Mouse (Mus musculus): Measurements from ENCODE around the gene Adamts14. TPM values are rescaled to one million over a fixed set of nuclear protein-coding genes. Genes with fewer than 3 reads are reported as not detected.

The Adamts14 gene
- polyA plus RNA-seq, 1 experiment from 2014 or later: 0.28 TPM

DNA sequence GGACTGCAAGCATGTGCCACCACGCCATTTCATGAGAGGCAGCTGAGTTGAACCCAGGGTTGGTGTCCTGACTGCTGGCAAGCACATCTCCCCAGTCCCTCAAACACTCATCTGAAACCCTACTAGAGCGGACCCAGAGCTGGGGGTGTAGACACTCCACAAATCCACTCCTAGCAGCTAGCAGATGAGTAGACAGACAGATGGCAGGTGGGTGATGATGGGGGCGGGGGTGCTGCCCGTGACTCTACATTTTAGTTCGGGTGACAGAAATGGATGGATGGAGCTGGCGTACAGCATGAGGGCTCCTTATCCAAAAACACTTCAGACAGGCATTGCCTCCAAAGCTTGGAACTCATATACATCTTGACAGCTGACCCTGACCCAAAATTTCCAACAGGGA, 26.9 kb downstream of the Adamts14 start:
- Histone ChIP-seq H3K4me1 (replicated peaks) (0 out of 2 replicates have a peak, but pooled peaks cover 7% of the 10 kb centered on the region), H3K27me3 (no peaks in the 10 kb centered on the region), H3K9me3 (no peaks in the 10 kb centered on the region), H3K27ac (no peak overlapping the region), H3K4me3 (replicated peaks) (no peak overlapping the region), H3K36me3 (no peaks in the 10 kb centered on the region), H3K4me2 (replicated peaks) (no peak overlapping the region), H3K9ac (replicated peaks) (no peak overlapping the region)
- WGBS: 93% methylated on average over 6 of the region's 6 CpGs
- no peak for ATAC-seq

DNA sequence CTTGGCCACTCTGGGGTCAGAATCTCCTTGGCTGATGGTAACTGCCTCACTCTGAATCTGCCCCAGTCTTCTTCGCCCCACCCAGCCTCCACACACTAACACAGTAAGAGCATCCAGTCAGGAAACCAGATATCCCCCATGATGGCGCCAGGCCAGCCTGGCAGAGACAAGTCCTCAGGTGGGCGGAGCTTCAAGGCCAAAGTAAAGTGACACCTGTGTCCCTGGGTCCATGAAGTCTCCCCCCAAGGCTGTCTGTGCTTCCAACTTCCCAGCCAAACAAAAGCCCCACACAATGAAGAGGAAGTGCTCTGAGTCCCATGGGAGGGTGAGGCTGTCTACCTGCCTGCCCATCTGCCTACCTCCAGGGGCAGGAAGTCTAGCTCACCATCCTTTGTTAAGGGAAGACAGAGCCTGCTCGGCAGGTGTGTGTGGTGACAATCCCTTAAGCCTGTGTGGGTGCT, 31.2 kb downstream of the Adamts14 start:
- 69% methylated on average over 4 of the region's 4 CpGs for WGBS
- peaks cover 9% of the 10 kb centered on the region; the same call in 1 of the 2 replicates for H3K9me3 ChIP-seq
- H3K36me3 ChIP-seq: no peaks in the 10 kb centered on the region
- H3K27ac ChIP-seq: no peak overlapping the region
- no peak overlapping the region for H3K9ac ChIP-seq (replicated peaks)
- no peak for ATAC-seq
- no peaks in the 10 kb centered on the region for H3K4me1 ChIP-seq (replicated peaks)
- H3K27me3 ChIP-seq: no peaks in the 10 kb centered on the region
- H3K4me3 ChIP-seq (replicated peaks): no peak overlapping the region
- no peak overlapping the region for H3K4me2 ChIP-seq (replicated peaks)

DNA sequence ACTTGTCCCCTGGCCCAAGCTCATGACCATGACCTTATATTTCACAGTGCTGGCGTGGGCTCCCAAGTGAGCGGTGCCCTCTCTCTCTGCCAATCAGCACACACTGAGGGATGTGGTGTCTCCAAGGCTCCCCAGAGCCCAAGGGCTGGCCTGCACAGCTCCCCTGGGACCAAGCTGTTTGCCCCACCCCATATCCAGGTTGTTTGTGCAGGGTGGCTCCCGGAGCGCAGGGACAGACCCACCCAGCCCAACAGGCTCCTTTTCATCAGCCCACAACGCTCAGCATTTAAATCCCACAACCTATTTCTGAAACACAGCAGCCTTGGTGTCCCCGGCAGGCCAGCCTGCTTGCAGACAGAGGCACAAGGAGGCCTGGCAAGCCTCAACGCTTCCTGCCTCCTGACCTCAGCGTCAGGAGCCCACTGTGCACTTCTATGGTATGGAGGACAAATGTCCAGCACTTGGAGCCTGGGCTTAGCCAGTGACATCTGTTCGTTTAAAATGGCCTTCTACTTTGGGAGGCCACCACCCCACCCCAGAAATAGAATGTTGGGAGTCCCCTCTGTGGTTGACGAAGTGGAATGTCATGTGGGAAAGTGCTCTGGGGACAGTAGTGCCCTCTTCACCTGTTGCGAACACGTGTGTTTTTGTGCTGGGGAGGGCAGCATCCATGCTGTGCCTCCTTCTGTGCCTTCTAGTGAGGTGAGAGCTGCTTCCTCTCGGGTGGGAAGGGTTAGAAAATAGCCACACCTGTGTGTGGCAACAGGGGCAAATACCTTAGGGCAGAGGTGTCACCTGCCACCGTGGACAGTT, 32.9 kb downstream of the Adamts14 start:
- Histone ChIP-seq H3K27me3 (no peaks in the 10 kb centered on the region), H3K4me1 (replicated peaks) (no peaks in the 10 kb centered on the region), H3K4me3 (replicated peaks) (no peak overlapping the region), H3K36me3 (no peaks in the 10 kb centered on the region), H3K27ac (no peak overlapping the region), H3K9ac (replicated peaks) (no peak overlapping the region), H3K4me2 (replicated peaks) (no peak overlapping the region), H3K9me3 (peaks cover 9% of the 10 kb centered on the region; the same call in 1 of the 2 replicates)
- WGBS: 81% methylated on average over 14 of the region's 14 CpGs
- no peak for ATAC-seq

DNA sequence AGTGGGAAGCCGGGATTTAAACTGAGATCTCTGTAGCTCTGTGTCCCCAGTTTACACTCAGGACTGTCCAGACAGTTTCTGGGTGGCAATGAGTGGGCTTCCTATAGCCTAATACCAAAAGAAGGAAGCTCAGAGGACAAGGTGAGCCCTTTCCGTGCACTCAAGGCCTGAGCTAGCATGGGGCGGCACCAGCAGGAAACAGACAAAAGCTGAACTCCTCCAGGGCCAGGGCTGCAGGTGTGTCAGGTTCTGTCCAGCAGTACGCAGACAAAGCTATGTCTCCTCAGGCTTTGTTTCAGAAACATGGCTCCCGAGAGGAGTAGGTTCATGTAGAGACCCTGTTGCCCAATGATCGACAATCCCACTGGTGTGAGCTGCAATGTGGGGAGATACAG, 35.9 kb downstream of the Adamts14 start:
- no peak overlapping the region for H3K4me3 ChIP-seq (replicated peaks)
- no peaks in the 10 kb centered on the region for H3K27me3 ChIP-seq
- no peak overlapping the region for H3K27ac ChIP-seq
- H3K4me1 ChIP-seq (replicated peaks): 0 out of 2 replicates have a peak, but pooled peaks cover 6% of the 10 kb centered on the region
- H3K9me3 ChIP-seq: peaks cover 9% of the 10 kb centered on the region; the same call in 1 of the 2 replicates
- 77% methylated on average over 6 of the region's 6 CpGs for WGBS
- ATAC-seq: no peak
- no peaks in the 10 kb centered on the region for H3K36me3 ChIP-seq
- no peak overlapping the region for H3K4me2 ChIP-seq (replicated peaks)
- no peak overlapping the region for H3K9ac ChIP-seq (replicated peaks)

DNA sequence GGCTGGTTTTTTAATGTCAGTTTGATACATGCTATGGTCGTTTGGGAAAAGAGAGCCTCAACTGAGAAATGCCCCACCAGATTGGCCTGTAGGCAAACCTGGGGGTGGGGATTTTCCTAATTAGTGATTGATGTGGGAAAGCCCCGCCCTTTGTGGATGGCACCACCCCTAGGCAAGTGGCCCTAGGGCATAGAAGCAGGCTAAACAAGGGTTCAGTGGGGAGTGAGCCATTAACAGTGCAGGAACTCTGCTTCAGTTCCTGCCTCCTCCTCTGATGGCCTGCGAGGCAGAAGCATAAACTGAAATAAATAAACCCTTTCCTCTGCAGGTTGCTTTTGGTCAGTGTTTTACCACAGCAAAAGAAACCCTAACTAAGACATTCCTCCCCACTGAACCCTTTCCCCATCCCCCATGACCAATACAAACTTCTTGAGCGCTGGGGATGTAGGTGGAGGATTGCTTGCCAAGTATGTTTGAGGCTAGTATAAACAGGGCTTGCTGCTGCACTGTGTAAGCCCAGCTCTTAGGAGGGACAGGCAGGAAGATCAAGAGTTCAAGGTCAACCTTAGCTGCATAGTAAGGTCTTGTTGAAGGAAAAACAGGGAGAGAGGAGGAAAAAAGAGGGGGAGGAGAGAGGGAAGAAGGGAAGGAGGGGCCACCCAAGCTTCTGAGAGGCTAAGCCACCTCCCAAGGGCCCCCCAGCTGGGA, 36.4 kb downstream of the Adamts14 start:
- no peak overlapping the region for H3K4me2 ChIP-seq (replicated peaks)
- H3K4me3 ChIP-seq (replicated peaks): no peak overlapping the region
- no peaks in the 10 kb centered on the region for H3K27me3 ChIP-seq
- peaks cover 9% of the 10 kb centered on the region; the same call in 1 of the 2 replicates for H3K9me3 ChIP-seq
- no peak overlapping the region for H3K27ac ChIP-seq
- WGBS: 63% methylated on average over 4 of the region's 4 CpGs
- no peak for ATAC-seq
- H3K36me3 ChIP-seq: no peaks in the 10 kb centered on the region
- H3K9ac ChIP-seq (replicated peaks): no peak overlapping the region
- 0 out of 2 replicates have a peak, but pooled peaks cover 6% of the 10 kb centered on the region for H3K4me1 ChIP-seq (replicated peaks)

DNA sequence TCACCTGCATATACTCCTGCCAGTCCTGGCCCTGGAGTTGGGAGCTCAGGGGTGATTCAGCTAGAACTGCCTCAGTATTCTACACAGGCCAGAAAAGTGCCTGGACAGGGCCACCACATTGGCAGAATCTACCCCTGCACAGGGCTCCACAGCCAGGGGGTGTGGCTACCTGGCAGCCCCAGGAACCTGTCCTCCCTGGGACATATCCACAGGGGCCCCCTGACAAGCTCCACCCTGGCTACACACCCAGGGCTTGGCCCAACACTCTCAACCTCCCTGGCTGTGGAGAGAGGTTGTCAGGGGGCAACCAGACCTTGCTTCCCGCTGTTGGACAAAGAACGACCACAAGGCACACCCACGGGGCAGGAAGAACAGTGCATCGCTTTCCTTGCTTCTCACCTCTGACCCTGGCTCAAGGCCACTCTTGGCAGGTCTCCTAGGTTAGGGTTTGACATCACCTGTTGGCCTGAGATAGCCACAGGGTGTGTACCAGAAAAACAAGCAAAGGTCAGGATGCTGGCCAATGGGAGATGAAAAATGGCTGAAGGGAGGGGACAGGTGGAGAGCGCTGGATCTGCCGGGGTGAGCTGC, 37.5 kb downstream of the Adamts14 start:
- 90% methylated on average over 6 of the region's 6 CpGs for WGBS
- Histone ChIP-seq H3K9ac (replicated peaks) (no peak overlapping the region), H3K4me3 (replicated peaks) (no peak overlapping the region)

DNA sequence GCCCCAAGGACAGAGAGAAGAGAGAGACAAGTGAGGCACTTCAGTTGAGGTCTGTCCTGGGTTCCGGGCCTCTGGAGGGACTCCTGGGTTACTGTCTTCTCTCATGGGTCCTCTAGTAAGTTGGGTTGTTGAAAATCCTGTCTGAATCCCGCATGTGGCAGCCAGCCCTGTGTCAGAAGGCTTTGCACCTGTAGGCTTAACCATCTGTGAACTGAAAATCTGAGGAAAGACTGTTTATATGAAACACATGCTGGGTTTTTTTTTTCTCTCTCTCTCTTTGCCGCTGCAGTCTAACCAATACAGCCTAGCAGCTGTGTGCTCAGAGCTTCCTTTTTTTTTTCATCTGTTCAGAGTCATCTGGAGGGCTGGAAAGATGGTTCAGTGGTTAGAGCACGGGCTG, 38.9 kb downstream of the Adamts14 start:
- Histone ChIP-seq H3K4me2 (replicated peaks) (no peak overlapping the region), H3K27ac (no peak overlapping the region), H3K27me3 (no peaks in the 10 kb centered on the region), H3K4me1 (replicated peaks) (0 out of 2 replicates have a peak, but pooled peaks cover 6% of the 10 kb centered on the region), H3K4me3 (replicated peaks) (no peak overlapping the region), H3K36me3 (no peaks in the 10 kb centered on the region), H3K9ac (replicated peaks) (no peak overlapping the region), H3K9me3 (peaks cover 9% of the 10 kb centered on the region; the same call in 1 of the 2 replicates)
- no peak for ATAC-seq
- 82% methylated on average over 4 of the region's 4 CpGs for WGBS

More for the DNA sequence above, 37.5 kb downstream of the Adamts14 start:
- Histone ChIP-seq H3K4me2 (replicated peaks) (no peak overlapping the region), H3K27me3 (no peaks in the 10 kb centered on the region), H3K27ac (no peak overlapping the region), H3K9me3 (peaks cover 9% of the 10 kb centered on the region; the same call in 1 of the 2 replicates), H3K4me1 (replicated peaks) (0 out of 2 replicates have a peak, but pooled peaks cover 6% of the 10 kb centered on the region), H3K36me3 (no peaks in the 10 kb centered on the region)
- ATAC-seq: no peak

DNA sequence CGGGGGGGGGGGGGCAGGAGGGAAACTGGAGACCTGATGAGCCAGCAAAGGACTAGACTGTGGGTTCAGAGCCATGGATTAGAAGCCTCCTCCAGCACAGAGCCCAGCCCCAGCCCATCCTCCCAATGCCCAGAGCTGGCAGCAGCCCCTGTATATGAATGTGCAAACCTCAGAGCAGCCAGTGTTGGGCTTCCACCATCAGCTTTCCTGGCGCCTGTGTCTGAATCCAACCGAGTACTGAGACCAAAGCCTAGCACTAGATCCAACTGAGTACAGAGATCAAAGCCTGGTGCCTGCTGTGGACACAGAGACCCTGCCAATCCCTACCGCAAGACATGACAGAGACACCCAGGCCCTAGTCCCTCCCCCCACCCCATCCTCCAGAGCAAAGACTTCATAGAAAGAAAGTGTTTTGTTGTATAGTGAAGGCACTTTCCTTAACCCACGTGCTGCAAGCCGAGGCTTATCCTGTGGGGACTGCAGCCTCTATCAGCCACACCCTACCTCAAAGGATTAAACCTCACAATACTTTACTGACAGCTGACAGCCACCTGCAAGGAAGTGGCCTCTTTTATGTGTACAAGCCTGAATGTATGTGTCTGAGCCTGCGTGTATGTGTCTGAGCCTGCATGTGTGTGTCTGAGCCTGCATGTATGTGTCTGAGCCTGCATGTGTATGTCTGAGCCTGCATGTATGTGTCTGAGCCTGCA, 40.2 kb downstream of the Adamts14 start:
- Histone ChIP-seq H3K27ac (no peak overlapping the region), H3K4me1 (replicated peaks) (0 out of 2 replicates have a peak, but pooled peaks cover 6% of the 10 kb centered on the region), H3K9ac (replicated peaks) (no peak overlapping the region), H3K27me3 (no peaks in the 10 kb centered on the region), H3K4me3 (replicated peaks) (no peak overlapping the region), H3K36me3 (no peaks in the 10 kb centered on the region), H3K9me3 (no peaks in the 10 kb centered on the region), H3K4me2 (replicated peaks) (no peak overlapping the region)
- WGBS: 31% methylated on average over 7 of the region's 7 CpGs
- ATAC-seq: peak; percentile 37; the same call in 1 of the 2 replicates

DNA sequence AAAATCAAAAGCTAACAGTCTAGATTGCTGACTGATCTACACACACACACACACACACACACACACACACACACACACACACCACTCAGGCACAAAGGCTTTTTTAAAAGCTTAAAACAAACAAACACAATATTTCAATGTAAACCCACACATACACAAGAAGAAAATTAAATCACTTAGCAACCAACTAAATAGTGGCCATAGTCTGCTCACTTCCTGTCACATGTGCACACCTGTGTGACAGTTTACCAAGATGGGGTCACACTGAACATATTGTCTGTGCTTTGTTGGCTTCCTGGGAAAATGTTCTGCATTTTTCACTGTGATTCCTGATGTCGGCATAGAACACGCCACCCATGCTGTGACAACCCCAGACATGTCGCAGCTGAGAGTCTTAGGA, 41.5 kb downstream of the Adamts14 start:
- 85% methylated on average over 3 of the region's 3 CpGs for WGBS
- no peaks in the 10 kb centered on the region for H3K36me3 ChIP-seq
- no peak for ATAC-seq

DNA sequence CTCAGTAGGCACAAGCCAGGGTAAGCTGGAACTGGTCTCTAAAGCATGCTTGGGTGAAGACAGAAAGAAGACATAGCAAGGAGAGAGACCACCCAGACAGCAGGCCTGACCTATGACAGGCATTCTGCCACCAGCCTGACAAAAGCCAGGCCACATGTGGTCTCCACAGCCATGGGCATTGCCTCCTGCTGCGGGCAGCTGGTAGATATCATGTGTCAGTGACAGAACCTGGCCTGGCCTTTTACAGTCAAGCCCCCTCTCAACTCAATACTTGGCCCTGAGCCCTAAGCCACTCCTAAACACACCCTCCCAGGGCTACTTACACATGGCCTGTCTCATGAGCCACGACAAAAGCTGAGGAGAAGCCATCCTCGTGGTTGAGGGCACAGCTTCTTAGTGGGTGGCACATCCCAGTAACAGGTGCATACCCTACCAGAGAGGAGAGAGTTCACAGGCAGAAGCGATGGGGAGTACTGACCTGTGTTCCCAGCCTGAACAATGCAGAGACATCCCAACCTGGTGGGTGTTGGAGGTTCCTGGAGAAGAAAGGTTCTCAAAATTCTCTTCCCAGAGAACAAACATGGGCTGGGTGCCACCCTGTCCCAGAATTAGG, 46.3 kb downstream of the Adamts14 start:
- H3K27me3 ChIP-seq: no peaks in the 10 kb centered on the region
- ATAC-seq: no peak

More for the DNA sequence above, 41.5 kb downstream of the Adamts14 start:
- Histone ChIP-seq H3K9ac (replicated peaks) (no peak overlapping the region), H3K4me2 (replicated peaks) (no peak overlapping the region), H3K9me3 (no peaks in the 10 kb centered on the region), H3K27ac (no peak overlapping the region), H3K27me3 (no peaks in the 10 kb centered on the region), H3K4me3 (replicated peaks) (no peak overlapping the region), H3K4me1 (replicated peaks) (0 out of 2 replicates have a peak, but pooled peaks cover 6% of the 10 kb centered on the region)

DNA sequence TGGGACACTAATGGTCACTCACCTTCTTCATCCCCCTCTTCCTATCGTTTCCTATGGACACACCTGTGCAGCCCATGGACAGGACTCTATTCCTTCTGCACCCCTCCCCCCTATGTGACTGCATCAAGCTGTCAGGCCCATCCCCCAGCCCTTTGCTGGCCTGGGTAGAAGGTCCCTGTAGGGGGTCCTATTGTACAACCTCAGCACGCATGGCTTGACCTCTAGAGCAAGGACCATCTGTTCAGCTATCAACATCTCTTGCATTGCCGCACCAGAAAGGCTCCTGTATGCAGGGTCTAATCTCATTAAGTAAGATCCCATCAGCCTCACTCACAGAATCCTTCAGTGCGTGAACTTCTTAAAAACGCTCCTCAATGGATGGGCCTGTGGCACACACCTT, 47.5 kb downstream of the Adamts14 start:
- Histone ChIP-seq H3K4me2 (replicated peaks) (no peak overlapping the region), H3K27ac (no peak overlapping the region), H3K9me3 (no peaks in the 10 kb centered on the region), H3K27me3 (no peaks in the 10 kb centered on the region), H3K36me3 (no peaks in the 10 kb centered on the region), H3K9ac (replicated peaks) (no peak overlapping the region), H3K4me1 (replicated peaks) (no peaks in the 10 kb centered on the region), H3K4me3 (replicated peaks) (no peak overlapping the region)
- ATAC-seq: no peak
- 49% methylated on average over 5 of the region's 5 CpGs for WGBS

More for the DNA sequence above, 46.3 kb downstream of the Adamts14 start:
- WGBS: 64% methylated on average over 4 of the region's 4 CpGs
- Histone ChIP-seq H3K36me3 (no peaks in the 10 kb centered on the region), H3K4me2 (replicated peaks) (no peak overlapping the region), H3K9me3 (no peaks in the 10 kb centered on the region), H3K4me3 (replicated peaks) (no peak overlapping the region), H3K27ac (no peak overlapping the region), H3K9ac (replicated peaks) (no peak overlapping the region), H3K4me1 (replicated peaks) (no peaks in the 10 kb centered on the region)
